Mouse (Mus musculus) frontal cortex, postnatal 36 days (tissue): ENCODE measurements around the gene 9930021J03Rik.

Experiments
- DNase-seq, 2 experiments: peaks; one replicate each; pipeline ENCODE4 v3.0.0; 2022; ENCODE audit warnings: low spot score in 2 of 2

Gene 9930021J03Rik

GRCm38 (mm10) chr19:29810022-29810421 lies 4.2 kb upstream of the 9930021J03Rik start:
- no peak for DNase-seq

- DNase-seq, result peak; percentile 22 to 41
Measured at GRCm38 (mm10) chr19:29805101-29805916, 480 bp downstream of the 9930021J03Rik start.

GRCm38 (mm10) chr19:29803946-29804345 lies 1.8 kb downstream of the 9930021J03Rik start:
- DNase-seq, result no peak

- no peak for DNase-seq
Measured at GRCm38 (mm10) chr19:29797371-29797770, 8.4 kb downstream of the 9930021J03Rik start.

- no peak for DNase-seq
Measured at GRCm38 (mm10) chr19:29787997-29788396, 17.8 kb downstream of the 9930021J03Rik start.

GRCm38 (mm10) chr19:29782914-29783313 lies 22.9 kb downstream of the 9930021J03Rik start:
- no peak for DNase-seq

GRCm38 (mm10) chr19:29753939-29754338 lies 51.9 kb downstream of the 9930021J03Rik start:
- DNase-seq, result no peak

- no peak for DNase-seq
Measured at GRCm38 (mm10) chr19:29750994-29751393, 54.8 kb downstream of the 9930021J03Rik start.

GRCm38 (mm10) chr19:29743531-29743930 lies 62.3 kb downstream of the 9930021J03Rik start:
- no peak for DNase-seq

- DNase-seq, result no peak
Measured at GRCm38 (mm10) chr19:29740661-29741060, 65.1 kb downstream of the 9930021J03Rik start.

GRCm38 (mm10) chr19:29739608-29740007 lies 66.2 kb downstream of the 9930021J03Rik start:
- no peak for DNase-seq

GRCm38 (mm10) chr19:29735421-29735820 lies 70.4 kb downstream of the 9930021J03Rik start:
- DNase-seq, result no peak

- no peak for DNase-seq
Measured at GRCm38 (mm10) chr19:29718476-29718875, 87.3 kb downstream of the 9930021J03Rik start.

GRCm38 (mm10) chr19:29717854-29718253 lies 87.9 kb downstream of the 9930021J03Rik start:
- DNase-seq, result no peak

- no peak for DNase-seq
Measured at GRCm38 (mm10) chr19:29713451-29713850, 92.3 kb downstream of the 9930021J03Rik start.

GRCm38 (mm10) chr19:29709461-29709860 lies 96.3 kb downstream of the 9930021J03Rik start:
- no peak for DNase-seq

GRCm38 (mm10) chr19:29708461-29708860 lies 97.3 kb downstream of the 9930021J03Rik start:
- DNase-seq, result no peak

GRCm38 (mm10) chr19:29708003-29708402 lies 97.8 kb downstream of the 9930021J03Rik start:
- no peak for DNase-seq

GRCm38 (mm10) chr19:29707314-29707898 lies 98.4 kb downstream of the 9930021J03Rik start:
- DNase-seq, result no peak

GRCm38 (mm10) chr19:29704436-29704835 lies 101.4 kb downstream of the 9930021J03Rik start:
- no peak for DNase-seq

- DNase-seq, result peak in 1 of 2 experiments; percentile 40
Measured at GRCm38 (mm10) chr19:29701707-29702106, 104.1 kb downstream of the 9930021J03Rik start.

GRCm38 (mm10) chr19:29697245-29697874 lies 108.4 kb downstream of the 9930021J03Rik start, which contains the start of gene Mlana:
Gene Mlana (plus strand): TSS chr19:29697824.
- DNase-seq, result no peak

- DNase-seq, result no peak
Measured at GRCm38 (mm10) chr19:29696840-29697239, 108.9 kb downstream of the 9930021J03Rik start.
